Mouse (Mus musculus) neutrophil, adult 5-6 weeks (primary cell): ENCODE results near the gene Mecom. TPM values are rescaled to one million over a fixed set of nuclear protein-coding genes. Genes with fewer than 3 reads are reported as not detected.

ENCODE experiments used
- ATAC-seq: fragments of 151-379, 151-347 bp; 2 replicates; pipeline ENCODE4 v1.8.0; 2017; ENCODE audit warnings: mild to moderate bottlenecking, moderate TSS enrichment; ENCODE audit not compliant: insufficient number of reproducible peaks, poor library complexity, low FRiP score, severe bottlenecking; ENCODE audit errors: extremely low read depth
- total RNA-seq: library from RNA; stranded (forward); fragments of 200-1000 nt; gene quantifications from 2 replicates; pipeline ENCODE4 v1.2.3, GENCODE M21; 2017

Gene Mecom
- total RNA-seq, 1 experiment from 2014 or later = not detected

DNA sequence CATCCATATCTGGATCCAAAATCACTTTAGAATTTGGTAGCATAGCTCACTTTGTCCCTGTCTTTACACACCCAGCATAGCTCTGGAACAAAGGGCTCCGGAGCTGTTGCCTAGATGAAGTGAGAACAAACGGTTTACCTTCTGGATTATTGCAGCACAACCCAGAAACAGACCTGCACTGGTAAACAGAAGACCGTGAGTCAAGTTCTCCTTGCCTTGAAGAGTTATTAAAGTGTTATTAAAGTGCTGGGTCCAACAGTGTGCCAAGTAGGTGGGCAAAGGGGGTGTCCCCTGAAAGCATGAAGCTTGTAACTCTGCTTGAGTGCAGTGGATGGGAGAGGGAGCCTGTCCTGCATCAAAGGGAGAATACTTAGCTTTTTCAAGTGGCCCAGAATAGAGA, 563.4 kb downstream of the Mecom start:
- ATAC-seq = no peak

DNA sequence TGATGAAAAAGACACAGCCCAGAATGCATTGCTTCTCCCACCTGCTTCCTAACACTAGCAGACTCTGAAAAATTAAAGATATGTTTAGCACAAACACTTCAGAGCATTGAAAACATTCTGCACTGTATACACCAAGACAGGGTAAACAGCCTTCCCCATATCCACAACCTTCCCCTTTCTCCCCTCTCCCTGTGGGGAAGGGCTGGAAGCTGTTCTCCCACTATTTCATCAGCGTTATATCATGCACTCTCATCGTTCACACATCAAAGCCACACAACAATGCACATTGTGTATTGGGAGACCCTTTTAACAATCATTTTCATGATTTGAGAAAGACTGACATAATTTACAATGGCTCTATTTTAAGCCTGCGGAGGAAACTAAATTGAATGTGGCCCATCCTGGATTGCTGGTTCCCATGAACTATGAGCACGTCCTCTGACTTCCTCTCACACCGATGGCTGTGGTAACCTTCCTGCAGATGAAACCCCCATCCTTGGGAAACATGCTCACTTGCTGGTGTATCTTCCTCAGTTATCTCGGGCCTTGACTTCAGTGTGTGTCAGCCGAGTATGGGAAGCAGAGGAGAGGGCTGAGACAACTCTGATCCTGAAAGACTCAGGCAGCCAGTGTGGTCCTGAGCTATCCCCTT, 566.4 kb downstream of the Mecom start:
- ATAC-seq = no peak

DNA sequence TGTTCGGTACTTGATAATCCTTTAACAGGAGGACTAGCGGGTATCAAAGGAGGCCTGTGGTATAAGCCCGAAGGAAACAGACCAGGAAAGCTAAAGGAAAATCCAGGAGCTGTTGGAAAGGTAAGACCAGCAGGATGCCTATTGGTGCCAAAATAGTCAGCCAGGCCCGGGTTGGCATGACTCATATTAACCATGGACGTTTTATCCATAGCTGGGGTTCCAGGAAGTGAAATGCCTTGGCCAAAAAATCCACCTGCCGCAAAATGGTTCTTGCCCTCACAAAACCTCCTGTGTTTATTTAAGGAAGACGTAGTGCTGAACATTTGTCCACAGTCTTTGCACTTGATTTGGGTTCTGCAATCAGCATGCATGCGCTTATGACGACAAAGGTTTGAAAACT, 567.3 kb downstream of the Mecom start:
- no peak for ATAC-seq

DNA sequence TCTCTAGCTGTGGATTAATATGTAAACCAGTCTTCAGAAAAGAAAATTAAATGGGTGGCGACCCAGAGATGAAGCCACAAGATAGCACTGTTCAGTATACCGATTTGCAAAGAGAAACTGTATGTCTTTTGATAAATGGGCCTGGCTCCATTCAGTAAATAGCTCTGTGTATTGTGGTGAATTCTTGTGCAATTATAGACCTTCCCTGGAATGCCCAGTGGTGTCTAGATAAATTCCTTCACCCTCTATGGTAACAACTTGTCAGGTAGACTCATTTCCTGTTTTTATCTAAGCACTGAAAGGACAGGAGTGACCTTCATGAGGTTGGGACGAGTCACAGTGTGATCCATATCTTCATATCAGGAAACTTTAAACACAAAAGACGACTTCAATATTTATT, 571.2 kb downstream of the Mecom start:
- ATAC-seq = no peak

DNA sequence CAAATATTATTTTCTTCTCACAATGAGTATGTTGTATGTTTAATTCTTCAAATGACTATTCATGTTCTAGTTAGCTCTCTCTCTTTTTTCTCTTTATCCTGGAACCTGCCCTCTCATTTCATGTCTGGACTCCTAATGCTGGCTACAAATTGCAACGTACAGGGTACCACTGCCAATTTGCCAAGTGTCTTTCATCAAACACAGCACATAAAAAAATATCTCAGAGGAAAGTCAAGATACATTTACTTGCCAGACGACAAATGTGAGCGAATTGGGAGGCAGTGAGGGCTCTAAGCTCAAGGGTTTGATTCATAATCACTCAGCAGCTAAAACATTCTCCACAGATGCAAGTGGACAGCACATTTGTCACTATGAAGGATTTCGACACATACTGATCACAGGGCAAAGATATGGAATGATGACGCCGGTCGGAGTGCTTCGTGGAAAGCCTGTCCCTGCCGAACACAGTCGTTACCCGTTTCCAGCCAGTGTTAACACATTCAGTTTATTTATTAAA, 579.3 kb downstream of the Mecom start:
- no peak for ATAC-seq

DNA sequence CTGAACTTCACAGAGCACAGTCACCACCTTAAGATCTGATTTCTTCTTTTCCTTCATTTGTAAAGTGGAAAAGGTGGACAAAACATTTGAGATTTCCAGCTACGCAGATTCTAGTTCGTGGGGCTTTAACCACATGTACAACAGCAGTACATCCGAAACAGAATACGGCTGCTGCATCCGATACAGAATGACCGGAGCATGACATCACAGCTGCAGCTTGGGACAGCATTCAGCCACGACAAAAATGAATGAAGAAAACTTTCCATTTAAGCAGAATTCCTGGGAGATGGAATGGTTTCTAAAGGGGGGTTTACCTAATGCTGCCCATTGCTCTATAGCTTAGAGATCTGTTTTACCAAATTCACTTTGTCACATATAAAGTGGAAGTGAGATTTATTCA, 583.9 kb downstream of the Mecom start:
- ATAC-seq = no peak

DNA sequence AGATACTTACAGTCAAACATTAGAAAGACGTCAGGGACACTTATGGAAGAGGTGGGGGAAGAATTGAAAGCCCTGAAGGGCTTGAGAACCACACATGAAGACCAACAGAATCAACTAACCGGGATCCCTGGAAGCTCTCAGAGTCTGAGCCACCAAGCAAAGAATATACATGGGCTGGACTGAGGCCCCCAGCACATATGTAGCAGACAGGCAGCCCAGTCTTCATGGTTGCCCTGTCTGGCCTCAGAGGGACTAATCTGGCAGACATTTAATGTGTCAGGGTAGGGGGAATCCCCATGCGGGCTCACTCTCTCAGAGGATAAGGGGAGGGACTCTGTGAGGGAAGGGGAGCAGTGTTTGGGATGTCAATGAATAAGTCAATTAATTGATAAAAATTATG, 584.4 kb downstream of the Mecom start:
- ATAC-seq = no peak

DNA sequence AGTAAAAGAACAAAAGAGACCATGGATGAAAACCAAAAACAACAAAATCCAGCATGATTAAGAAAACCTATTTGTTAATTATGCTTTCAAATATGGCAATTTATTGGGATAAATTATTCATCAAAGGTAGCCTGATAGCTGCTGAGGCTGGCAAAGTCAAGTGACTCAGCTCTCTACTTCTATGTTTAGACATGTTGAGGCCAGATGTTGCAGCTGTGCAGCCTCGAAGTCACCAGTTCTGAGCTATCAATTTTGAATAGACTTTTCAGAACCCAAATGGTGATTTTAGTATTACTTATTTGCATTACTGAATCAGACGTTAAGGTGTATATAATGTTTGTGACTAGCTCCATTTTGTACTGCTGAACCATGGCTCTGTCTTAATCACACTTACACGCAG, 588.8 kb downstream of the Mecom start:
- ATAC-seq = no peak

DNA sequence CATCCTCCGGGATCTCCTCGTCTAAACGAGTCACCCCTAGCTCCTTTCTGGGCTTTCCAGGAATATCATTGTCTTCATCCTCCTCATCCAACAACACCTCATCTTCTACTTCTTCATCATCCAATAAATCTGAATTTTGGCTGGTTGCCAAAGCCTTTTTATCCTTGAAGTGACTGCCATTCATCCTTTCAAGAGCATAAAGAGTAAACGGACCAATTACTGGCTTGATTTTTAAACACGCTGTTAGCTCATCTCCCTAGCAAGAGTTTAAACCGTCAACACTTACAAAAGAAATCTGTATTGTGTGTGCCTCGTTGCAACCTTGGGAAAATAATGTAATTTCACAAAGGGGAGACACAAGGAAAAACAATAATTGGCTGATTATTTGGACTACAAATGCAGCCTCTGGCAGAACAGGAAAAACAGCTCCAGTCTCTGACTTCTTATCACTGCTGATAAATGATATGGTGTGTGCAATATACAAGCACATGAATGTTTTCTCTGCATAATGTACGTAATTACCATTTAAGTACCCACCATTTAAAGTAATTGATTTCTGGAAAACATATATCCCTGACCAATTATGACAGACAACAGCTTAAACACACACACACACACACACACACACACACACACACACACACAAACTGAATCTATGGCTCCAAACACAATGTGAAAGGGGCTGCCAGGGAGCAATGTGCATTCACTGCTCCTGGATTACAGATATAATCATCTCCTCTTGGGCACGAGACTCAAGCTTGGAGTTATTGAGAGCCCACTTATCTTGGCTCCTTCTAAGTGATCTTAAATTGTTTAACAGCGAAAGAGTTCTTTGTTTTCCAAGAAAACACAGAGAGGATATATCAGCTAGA, 590.2 kb downstream of the Mecom start:
- ATAC-seq = no peak

DNA sequence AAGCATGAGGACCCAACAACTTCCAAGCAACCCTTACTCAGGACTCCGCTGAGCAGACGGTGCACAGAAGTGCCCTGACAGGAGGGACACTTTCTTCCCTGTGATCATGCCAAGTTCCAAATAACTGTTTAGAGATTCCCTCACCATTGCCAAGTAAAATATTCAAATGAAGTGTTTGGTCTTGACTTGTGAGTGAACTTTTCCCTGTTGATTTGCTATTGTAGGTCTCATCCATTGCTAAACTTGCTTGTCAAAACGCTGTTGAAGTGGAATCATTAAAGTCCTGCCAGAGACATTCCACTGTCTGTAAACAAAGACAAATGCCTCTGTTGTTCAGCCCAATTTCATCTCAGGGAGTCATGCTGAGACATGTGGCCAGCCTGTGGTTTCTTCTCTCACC, 594.5 kb downstream of the Mecom start:
- no peak for ATAC-seq

DNA sequence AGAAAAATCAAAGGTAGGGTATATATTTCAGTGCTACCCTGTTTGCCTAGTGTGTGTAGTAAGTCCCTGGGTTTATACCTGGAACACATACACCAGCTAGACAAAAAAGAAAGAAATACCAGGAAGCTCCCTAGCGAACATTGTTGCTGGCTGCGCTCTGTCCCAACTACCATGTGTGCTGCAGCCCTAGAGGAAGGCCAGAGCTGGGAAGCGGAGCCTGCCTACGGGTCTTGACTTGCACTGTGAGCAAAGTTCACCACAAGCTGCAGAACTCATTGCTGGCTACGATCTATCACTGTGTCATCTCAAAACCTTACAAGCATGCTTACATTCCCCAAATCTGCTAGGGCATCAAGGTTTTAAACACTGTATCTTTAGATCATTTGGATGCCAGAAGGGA, 597.0 kb downstream of the Mecom start:
- no peak for ATAC-seq

DNA sequence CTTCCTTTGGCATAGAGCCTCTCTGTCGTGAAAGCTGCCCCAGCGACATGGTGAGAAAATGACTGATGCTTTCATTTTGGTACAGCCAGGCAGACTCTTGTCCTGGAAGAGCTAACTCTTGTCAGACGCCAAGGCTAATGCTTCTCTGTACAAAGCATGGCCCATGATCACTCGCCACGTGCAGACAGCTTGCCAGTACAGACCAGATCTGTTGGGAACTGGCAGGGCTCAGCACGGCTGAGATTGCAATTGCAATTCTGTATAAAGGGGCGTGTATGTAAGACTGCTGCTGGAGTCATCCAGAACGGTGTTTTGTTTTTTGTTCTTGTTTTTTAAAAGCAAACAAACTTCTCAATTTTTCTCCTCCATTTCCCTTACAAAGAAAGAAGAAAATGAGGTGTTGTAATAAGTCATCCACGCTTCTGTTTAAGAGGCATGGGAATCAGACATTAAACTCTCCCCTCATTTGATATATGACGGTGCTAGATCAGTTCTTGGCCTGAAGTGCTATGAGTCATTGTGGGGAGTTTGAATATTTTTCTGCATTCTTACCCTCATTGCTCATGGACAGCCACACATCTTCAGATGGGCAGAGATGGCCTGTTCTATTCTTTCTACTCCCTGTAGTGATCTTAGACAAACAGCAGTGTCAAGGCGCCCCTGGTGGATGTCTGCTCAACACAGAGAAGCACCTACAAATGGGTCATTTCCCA, 644.1 kb downstream of the Mecom start:
- ATAC-seq = no peak

Other genes starting within 250 kb of the Mecom start
- 0.37 TPM in 1 of 2 replicates, not detected in the other for gene Actrt3, start 51.9 kb upstream of the Mecom start, total RNA-seq
- gene Mynn, start 54.1 kb upstream of the Mecom start, total RNA-seq = 45.3 and 69.8 TPM in 2 replicates
- gene Lrriq4, start 96.5 kb upstream of the Mecom start, total RNA-seq = not detected in 2 replicates
- not detected in 2 replicates for gene Lrrc34, start 99.9 kb upstream of the Mecom start, total RNA-seq
- gene Lrrc31, start 151.8 kb upstream of the Mecom start, total RNA-seq = not detected in 2 replicates
- not detected in 2 replicates for gene Samd7, start 198.3 kb upstream of the Mecom start, total RNA-seq
- gene Sec62, start 244.9 kb upstream of the Mecom start, total RNA-seq = 92.5 and 95.0 TPM in 2 replicates